Mouse (Mus musculus): ENCODE data around the gene Defa21.
"Not testable (repeated sequence)": the region's sequence is repeated elsewhere in the genome, so short reads cannot be mapped to it uniquely, and the experiment has no call there.

Defa21 gene

GRCm38 (mm10) chr8:21025245-21025644 lies at the start of gene Defa21:
Gene Defa21, plus strand, starts transcription at chr8:21025545.
- in situ Hi-C loops (cut with MboI, MseI), result not testable (repeated sequence)

GRCm38 (mm10) chr8:20979846-20980245 lies 45.5 kb upstream of the Defa21 start:
- in situ Hi-C loops (cut with MboI, MseI), result no loop called here

GRCm38 (mm10) chr8:20994042-20994441 lies 31.3 kb upstream of the Defa21 start:
- in situ Hi-C loops (cut with MboI, MseI), result not testable (repeated sequence)

DNA sequence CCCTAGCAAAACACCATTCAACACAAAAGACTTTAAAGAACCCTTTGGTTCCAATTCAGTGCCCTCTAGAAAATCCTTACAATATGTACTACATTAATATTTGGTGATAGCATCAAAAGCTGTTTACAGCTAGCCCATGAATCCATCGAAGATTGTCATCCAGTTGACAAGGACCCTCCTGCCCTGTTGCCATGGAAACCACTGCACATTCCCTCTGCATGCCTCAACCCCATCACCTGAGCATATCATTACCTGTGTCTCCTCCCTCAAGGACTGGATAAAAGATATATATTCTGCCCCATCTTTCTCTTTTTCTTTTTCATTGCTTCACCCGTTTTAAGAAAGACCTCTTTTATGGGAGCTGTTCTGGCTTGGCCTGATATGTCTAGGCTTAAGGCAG lies 28.6 kb upstream of the Defa21 start:
- in situ Hi-C loops (cut with MboI, MseI), result no loop called here

GRCm38 (mm10) chr8:20997291-20997690 lies 28.1 kb upstream of the Defa21 start:
- in situ Hi-C loops (cut with MboI, MseI), result no loop called here

- in situ Hi-C loops (cut with MboI, MseI), result loop anchor here (10.0 kb wide), 1 partner anchor 1284 kb away; the partner anchor contains the start of gene Tpte
Measured at GRCm38 (mm10) chr8:21001171-21001570, 24.2 kb upstream of the Defa21 start.

- in situ Hi-C loops (cut with MboI, MseI), result loop anchor here (10.0 kb wide), 1 partner anchor 1278 kb away; the partner anchor contains the start of gene Tpte
Measured at GRCm38 (mm10) chr8:21006801-21007200, 18.5 kb upstream of the Defa21 start.

DNA sequence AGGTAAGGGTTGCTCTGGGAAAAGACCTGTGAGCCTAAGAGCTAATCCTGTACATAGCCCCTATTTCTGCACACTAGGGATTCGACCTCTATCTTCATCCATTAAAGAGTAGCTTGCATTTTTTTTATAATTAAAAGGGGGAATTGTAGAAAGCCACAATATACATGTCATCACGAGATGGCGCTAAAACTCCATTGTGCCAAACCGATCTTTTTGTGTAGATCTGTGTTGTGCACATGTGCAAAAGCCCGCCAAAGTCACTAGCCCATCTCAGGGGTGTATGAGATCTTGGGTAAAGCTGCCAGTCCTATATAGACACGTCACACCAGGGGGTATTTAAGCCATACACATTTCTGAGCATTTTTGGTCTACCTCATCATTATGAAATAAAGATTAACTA lies 16.8 kb upstream of the Defa21 start:
- in situ Hi-C loops (cut with MboI, MseI), result loop anchor here (10.0 kb wide), 1 partner anchor 1276 kb away; the partner anchor contains the start of gene Tpte

DNA sequence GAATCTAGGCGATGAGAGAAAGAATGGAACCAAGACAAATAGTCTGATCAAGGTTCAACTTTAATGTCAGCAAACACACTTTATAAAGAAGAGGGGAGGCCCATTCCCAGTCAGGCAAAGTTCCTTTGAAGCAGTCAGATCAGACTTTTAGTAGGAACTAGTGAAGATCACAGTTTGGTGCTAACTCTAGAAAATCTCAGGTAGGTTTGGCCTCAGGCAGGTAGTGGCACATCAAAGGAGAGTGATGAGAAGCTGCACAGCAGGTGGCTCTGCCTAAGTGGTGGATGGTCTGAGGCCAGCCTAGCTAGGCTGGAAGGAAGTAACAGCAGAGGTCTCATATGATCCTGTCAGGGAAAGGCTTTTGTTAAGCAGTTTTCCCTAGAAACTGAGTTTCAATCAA lies 14.8 kb upstream of the Defa21 start:
- in situ Hi-C loops (cut with MboI, MseI), result not testable (repeated sequence)

DNA sequence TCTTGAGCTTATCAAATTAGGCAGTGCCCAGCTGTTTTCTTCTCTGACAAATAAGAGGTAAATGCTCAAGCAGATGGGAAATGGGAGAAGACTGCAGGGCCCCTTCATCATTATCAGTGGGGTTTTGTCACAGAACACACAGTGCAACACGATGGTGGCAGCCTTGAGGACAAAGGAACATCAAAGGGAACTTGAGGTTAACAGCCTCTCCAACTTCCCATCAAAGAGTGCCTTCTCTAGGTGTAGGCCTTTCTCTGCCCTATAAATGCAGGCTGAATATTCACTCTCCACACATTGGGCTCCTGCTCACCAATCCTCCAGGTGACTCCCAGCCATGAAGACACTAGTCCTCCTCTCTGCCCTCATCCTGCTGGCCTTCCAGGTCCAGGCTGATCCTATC lies 29.4 kb downstream of the Defa21 start, which contains the start of gene Defa23:
Gene Defa23, plus strand, starts transcription at position 301 of the 400 bp plus-strand sequence.
- in situ Hi-C loops (cut with MboI, MseI), result not testable (repeated sequence)

- in situ Hi-C loops (cut with MboI, MseI), result not testable (repeated sequence)
Measured at GRCm38 (mm10) chr8:21064738-21065137, 39.4 kb downstream of the Defa21 start, which contains the start of gene Defa35. Gene Defa35, plus strand, starts transcription at chr8:21065038.
